Mouse (Mus musculus): ENCODE results near the gene Mrpl45.

GRCm38 (mm10) chr11:97273613-97274012, 41.9 kb upstream of the Mrpl45 start:
- TF ChIP-seq CTCF (IDR thresholded peaks at IDR 0.05; ENCODE audit: control insufficient read depth, insufficient read depth, insufficient read length): no peak
- TF ChIP-seq USF1 (IDR thresholded peaks at IDR 0.05; ENCODE audit: low read depth): no peak
- no peak for TF ChIP-seq MAX (IDR thresholded peaks at IDR 0.05)
- no peak for TF ChIP-seq MYOD1 (IDR thresholded peaks at IDR 0.05; ENCODE audit: control insufficient read depth, insufficient read length, low read depth)
- no peak for TF ChIP-seq MYOG (IDR thresholded peaks at IDR 0.05; ENCODE audit: control insufficient read depth, extremely low read depth, insufficient read length)
- no peak for TF ChIP-seq CEBPB (IDR thresholded peaks at IDR 0.05; ENCODE audit: low read depth)

All from C2C12 (cell line).